Mouse (Mus musculus) gastrocnemius, adult 8-10 months (tissue): ENCODE results near the gene Alk. TPM values are rescaled to one million over a fixed set of nuclear protein-coding genes. Genes with fewer than 3 reads are reported as not detected.
A peak's percentile ranks its signal among the peaks of the same experiment; 100 is the strongest.
"Not testable (repeated sequence)": the region's sequence is repeated elsewhere in the genome, so short reads cannot be mapped to it uniquely, and the experiment has no call there.

Experiments used
- DNase-seq, 2 experiments: peaks; one replicate each; pipeline ENCODE4 v3.0.0; 2022; ENCODE audit warnings: low spot score in 2 of 2
- total RNA-seq, 4 experiments: library from RNA; stranded (reverse); gene quantifications; 2 replicates each; pipeline ENCODE4 v1.2.4; 2022

Alk gene
- total RNA-seq, 4 experiments from 2014 or later, result not detected

DNA sequence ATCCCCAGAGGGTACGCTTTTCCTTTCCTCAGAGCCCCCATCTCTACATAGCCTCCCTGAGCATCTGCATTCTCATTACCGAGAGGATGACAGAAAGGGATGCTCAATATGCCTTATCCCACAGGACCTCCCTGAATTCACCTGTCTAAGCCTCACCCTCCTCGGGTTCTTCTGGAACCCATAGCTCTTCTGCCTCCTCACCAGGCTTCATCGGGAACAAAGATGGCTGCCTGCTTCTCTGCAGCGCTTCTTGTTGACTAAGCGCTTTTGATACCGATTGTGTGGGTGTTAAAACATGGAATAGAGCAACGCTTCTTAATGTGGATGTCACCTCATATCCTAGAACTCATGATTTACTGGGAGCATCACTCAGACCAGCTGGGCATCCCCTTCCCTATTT, 75.9 kb downstream of the Alk start:
- no peak for DNase-seq

DNA sequence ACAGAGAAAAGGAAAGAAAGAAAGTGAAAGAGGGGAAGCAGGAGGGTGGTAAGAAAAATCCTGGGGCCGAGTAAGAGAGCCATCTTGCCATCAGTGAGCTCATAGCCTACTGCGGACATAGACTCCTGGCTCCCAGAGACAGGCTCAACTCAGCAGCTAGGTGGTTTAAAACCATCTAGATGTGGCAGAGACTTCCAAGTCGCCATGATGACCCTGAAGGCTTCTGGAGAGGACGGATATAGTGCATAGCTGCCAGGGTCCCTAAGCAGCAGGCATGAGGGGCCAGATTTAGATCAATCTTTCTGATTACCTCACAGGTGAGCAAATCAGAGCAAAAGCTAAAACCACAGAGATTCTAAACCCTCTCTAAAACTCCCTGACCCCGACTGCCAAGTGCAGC, 76.9 kb downstream of the Alk start:
- no peak for DNase-seq

DNA sequence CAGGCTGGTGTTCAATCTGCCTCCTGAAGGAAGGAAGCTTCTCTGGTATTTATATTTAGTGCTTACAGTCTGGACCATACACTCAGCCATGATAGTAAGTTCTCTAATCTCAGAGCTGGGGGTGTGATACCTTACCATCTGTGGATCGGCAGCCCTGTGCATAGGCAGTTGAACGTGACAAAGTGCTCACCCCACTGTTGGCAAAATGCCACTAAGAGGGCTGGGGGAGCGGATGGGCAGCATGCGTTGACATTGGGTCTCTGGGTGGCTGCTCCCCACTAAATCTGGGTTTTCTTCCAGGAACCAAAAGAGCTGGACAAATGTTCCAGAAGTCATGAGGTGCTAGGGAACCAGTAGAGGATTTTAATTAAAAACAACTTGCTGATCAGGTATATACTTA, 78.1 kb downstream of the Alk start:
- DNase-seq, result no peak

GRCm38 (mm10) chr17:72524839-72525238, 79.6 kb downstream of the Alk start:
- DNase-seq, result no peak

DNA sequence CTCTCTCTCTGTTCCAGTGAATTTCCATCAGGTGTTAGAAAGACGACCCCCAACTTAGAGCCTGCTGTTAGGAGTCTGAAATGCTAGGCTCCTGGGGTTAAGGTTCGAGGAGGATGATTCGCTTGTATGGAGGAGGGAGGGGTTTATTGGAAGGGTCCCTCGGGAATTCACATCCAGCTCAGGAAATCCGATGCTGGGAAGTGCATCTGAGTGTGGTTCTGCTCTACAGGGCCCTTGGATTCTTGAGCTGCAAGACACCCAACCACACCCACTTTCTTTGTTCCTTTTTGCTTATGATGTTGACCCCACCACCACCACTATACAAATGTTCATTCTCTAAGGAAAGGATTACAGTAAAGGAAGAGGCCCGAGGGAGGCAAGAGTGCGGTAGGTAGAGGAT, 81.4 kb downstream of the Alk start:
- DNase-seq, result no peak

DNA sequence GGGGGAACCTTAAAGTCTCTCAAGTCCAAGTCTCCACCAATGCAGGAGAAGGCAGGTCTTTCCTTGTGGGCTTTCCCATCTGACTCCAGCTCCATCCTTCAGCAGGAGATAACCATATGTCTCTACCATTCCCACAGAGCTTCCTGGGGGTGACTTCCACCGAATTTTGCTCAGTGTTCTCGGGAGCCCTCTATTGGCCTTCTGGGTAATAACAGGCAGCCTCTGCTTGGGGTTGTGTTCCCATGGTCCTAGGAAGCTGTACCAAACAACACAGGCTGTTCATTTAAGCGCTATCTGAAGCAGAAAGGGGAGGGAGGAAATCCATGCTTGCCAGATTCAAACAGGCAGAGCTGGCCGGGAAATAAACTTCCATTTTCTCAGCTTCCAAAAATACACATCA, 82.0 kb downstream of the Alk start:
- DNase-seq, result peak; percentile 5 to 6

- DNase-seq, result no peak
Observed at GRCm38 (mm10) chr17:72521353-72521752, 83.1 kb downstream of the Alk start.

DNA sequence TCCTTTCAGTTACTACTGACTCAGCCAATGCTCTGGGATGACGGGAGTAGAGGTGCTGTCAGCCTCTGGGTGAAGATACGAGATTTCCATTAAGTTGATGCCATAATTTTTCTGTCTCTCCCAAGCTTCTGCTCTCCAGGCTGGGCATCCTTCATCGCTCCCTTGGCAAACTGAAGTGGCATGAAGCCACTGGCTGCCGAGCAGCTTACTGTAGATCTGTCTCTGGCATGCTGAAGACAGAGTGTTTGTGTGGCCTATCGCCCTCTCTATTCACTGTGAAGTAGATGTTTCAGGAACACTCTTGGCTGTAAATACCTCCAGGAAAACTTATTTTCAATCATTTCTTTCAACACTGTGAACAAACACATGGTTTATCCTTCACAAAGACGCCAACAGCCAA, 93.7 kb downstream of the Alk start:
- no peak for DNase-seq

GRCm38 (mm10) chr17:72508678-72509394, 95.6 kb downstream of the Alk start:
- no peak for DNase-seq

- DNase-seq, result no peak
Observed at GRCm38 (mm10) chr17:72505213-72505612, 99.2 kb downstream of the Alk start.

DNA sequence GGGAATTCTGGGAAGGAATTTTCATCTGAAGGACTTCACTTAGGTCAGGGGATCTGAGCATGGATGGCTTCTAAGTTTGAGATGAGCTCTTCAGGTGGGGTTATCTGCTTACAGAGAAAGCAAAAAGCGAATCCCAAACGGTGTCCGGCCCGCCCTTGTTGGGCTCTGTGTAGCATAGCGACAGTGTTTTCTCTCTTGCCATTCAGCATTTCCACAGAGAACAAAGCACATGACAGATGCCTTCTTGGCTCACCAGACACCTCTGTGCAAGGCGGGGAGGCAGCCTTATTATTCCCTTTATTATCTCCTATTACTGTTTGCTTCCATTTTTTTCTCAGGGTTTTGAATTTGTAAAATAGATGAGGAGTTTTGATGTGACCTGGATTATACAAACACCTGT, 99.8 kb downstream of the Alk start:
- DNase-seq, result no peak

DNA sequence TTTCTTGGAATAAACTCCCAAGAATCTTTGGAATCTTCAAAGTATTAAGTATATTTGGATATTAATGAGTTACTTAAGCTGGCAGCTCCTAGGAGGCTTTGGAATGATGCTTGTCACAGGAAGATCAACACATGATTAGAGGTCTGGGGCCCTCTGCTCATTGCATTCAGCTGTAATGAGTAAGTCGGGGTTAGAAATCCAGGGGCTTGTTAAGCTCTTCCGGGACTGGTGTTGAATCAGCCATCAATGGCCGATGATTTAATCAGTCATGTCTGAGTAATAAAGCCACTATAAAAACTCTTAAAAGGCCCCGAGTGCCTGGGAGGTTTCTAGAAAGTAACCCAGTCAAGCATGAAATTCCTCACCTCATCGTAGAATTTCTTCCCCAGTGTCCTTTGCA, 109.0 kb downstream of the Alk start:
- DNase-seq, result no peak

DNA sequence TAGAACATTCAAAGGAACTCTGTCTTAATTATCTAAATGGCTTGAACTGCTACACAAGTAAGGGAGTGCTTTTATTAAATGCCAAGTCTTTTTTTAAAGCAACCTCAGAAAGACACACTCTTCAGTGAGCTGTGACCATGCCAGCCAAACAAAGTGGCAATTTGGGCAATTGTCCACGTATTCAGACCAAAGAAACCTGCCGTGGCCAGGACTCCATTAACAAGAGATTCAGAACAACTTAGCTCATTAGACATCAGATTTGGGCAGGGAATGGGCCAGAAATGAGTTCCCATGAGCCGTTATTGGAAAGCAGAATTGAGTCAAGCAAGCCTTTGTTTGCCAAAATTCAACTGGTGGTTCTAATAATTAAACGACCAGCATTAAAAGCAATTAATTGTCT, 118.8 kb downstream of the Alk start:
- no peak for DNase-seq

DNA sequence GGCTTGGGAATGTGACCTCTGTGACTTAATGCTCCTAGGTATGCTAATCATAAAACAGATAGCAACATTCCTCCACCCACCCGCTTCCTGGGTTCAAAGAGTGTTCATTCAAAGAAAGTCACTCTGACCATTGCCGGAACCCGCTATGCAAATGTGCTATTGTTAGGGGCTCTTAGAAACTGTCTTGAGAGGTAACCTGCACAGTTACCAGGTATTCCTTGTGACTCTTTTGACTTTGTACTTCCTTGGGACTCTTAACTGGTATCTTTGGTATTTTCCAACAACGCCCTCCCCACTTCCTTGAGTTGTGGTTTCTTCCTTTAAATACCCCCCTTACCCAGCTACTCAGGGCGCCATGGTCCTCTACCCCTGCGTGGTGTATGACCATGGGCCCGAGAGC, 125.2 kb downstream of the Alk start:
- not testable (repeated sequence) for DNase-seq

- no peak for DNase-seq
Observed at GRCm38 (mm10) chr17:72477889-72478405, 126.5 kb downstream of the Alk start.

DNA sequence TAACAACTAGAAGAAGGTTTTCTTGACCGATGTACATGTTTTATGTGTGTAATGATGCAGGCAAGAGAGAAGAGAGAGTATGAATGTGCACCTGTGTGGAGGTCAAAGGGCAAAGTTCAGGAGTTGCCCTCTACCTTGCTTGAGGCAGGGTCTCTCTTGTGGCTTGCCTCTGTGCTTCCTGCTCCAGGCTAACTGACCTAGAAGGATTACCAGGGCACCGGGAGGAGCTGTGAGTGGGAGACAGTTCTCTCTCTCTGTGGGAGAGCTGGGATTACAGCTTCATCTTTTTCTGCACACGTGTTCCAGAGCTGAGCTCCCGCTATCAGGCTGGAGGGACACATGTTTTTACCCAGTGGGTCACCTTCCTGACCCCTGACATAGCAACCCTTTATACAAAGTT, 127.5 kb downstream of the Alk start:
- no peak for DNase-seq

DNA sequence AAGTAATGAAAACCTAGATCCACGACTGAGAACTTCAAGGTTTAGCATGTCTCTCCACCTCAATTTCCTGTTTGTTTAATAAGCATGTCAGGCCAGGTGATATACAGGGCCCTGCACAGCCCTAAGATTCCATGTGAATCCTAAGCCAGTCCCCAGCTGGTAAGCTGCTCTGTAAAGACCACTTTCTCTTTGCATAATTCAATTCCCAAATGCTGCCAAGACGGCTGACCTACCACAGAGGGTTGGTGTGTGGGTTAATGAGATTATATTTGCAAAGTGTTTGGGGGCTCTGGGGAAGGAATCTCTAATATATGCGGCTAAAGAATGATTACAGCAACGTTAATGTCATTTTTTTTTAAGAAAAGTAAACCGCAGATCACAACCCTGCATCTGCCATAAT, 130.3 kb downstream of the Alk start:
- no peak for DNase-seq

- DNase-seq, result peak; percentile 53 to 77
Observed at GRCm38 (mm10) chr17:72448477-72448876, 155.9 kb downstream of the Alk start.

GRCm38 (mm10) chr17:72445204-72446177, 158.9 kb downstream of the Alk start:
- DNase-seq, result no peak

DNA sequence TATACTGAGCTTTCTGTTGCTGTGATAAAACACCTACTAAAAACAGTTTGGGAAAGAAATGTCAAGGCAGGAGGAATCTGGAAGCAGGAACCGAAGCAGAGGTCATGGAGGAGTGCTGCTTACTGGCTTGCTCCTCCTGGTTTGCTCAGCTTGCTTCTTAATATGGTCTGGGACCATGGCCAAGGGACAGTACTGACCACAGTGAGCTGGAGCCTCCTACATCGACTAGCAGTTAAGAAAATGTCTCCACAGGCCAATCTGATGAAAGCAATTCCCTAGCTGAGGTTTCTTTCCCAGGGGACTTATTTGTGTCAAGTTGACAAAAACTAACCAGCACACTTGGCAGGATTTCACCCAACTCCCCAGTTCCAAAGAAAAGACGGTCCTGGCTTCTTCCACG, 187.0 kb downstream of the Alk start:
- no peak for DNase-seq

DNA sequence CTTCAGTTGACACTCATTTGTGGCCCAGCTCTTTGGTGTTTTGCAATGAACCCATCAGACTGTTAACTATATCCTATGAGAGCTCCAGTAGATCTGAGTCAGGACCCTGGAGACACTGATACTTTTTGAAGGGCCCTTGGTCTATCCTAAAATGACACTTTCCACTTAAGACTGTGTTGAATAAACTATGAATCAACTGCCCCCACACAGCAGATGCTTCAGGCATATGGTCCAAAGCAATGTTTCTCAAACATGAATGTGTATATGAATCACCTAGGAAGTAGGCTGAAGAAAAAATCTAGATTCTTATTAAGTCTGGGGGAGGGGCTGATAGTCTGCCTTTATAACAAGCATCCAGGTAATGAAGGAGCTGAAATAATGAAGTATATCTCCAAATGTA, 189.8 kb downstream of the Alk start:
- no peak for DNase-seq

- no peak for DNase-seq
Observed at GRCm38 (mm10) chr17:72404813-72405212, 199.6 kb downstream of the Alk start.
